ENCODE assay signal across 8 mouse cellular contexts in genomic region chr11:87461780-87462460, GRCm38 (mm10). TPM values are rescaled to one million over a fixed set of nuclear protein-coding genes. Genes with fewer than 3 reads are reported as not detected.
DNase-seq lines count a peak whose midpoint lies in the region; ATAC-seq and TF ChIP-seq lines count a peak whose summit lies in the region.
"Not testable (repeated sequence)": the region's sequence is repeated elsewhere in the genome, so short reads cannot be mapped to it uniquely, and the experiment has no call there.

No protein-coding gene starts in this region.

- peak; percentile 98 for ATAC-seq in forebrain, embryonic 16.5 days
- ATAC-seq in neural tube, embryonic 14.5 days (ENCODE audit: low read depth): peak; percentile 99

- H3K4me3 ChIP-seq in ES-Bruce4 (ENCODE audit: low read depth, low read length): not testable (repeated sequence)
- H3K4me3 ChIP-seq in forebrain, embryonic 16.5 days (replicated peaks; ENCODE audit: low read length): peak overlapping the region; percentile 40
- H3K4me3 ChIP-seq in neural tube, embryonic 14.5 days (ENCODE audit: low read depth, low read length): peak overlapping the region; percentile 22; the same call in 1 of the 2 replicates
- peak overlapping the region; percentile 43 for H3K4me3 ChIP-seq in testis, adult 2 months (ENCODE audit: control insufficient read depth, low read depth, low read length)

- H3K4me2 ChIP-seq in forebrain, embryonic 16.5 days (ENCODE audit: low read length): peak overlapping the region; percentile 59
- peak overlapping the region; percentile 43; the same call in 1 of the 2 replicates for H3K4me2 ChIP-seq in neural tube, embryonic 14.5 days (ENCODE audit: low read depth, low read length)

- peak; percentile 82 to 86 for DNase-seq in cerebellum, adult 18-20 months
- peak; percentile 77 for DNase-seq in heart, postnatal 25 days (ENCODE audit: low spot score)
- peak; percentile 72 to 81 for DNase-seq in layer of hippocampus, adult 18-20 months (ENCODE audit: low spot score in 2 of 2)
- DNase-seq in lung, adult 18-20 months: peak; percentile 90 to 91

- H3K27ac ChIP-seq in ES-Bruce4 (ENCODE audit: insufficient read depth, low read length): peak overlapping the region; percentile 15; the same call in 1 of the 2 replicates
- peak overlapping the region; percentile 15; the same call in 1 of the 2 replicates for H3K27ac ChIP-seq in forebrain, embryonic 16.5 days (ENCODE audit: low read length)
- H3K27ac ChIP-seq in neural tube, embryonic 14.5 days (ENCODE audit: low read depth, low read length): not testable (repeated sequence)
- H3K27ac ChIP-seq in testis, adult 2 months (ENCODE audit: control insufficient read depth, insufficient read depth, low read depth, low read length): peak overlapping the region; percentile 47

- H3K9me3 ChIP-seq in ES-Bruce4 (replicated peaks; ENCODE audit: control insufficient read depth, insufficient read depth, low read length, poor library complexity, severe bottlenecking); forebrain, embryonic 16.5 days (ENCODE audit: control insufficient read depth, low read length); neural tube, embryonic 14.5 days (ENCODE audit: control insufficient read depth, low read length): not testable (repeated sequence)

- TF ChIP-seq POLR2A in ES-Bruce4 (IDR thresholded peaks at IDR 0.05; ENCODE audit: insufficient read depth, low read length): not testable (repeated sequence)
- peak; percentile 20; the same call in 1 of the 2 replicates for TF ChIP-seq POLR2A in testis, adult 2 months (IDR thresholded peaks at IDR 0.05; ENCODE audit: control insufficient read depth, low read depth, low read length)

- TF ChIP-seq CTCF in ES-Bruce4 (IDR thresholded peaks at IDR 0.05; ENCODE audit: low read depth, low read length); testis, adult 2 months (IDR thresholded peaks at IDR 0.05; ENCODE audit: control insufficient read depth, insufficient read depth, insufficient replicate concordance, low read depth, low read length): not testable (repeated sequence)

- not testable (repeated sequence) for H3K36me3 ChIP-seq in ES-Bruce4 (ENCODE audit: control insufficient read depth, insufficient read depth, low read length, poor library complexity, severe bottlenecking); forebrain, embryonic 16.5 days (ENCODE audit: control insufficient read depth, insufficient read depth); neural tube, embryonic 14.5 days (ENCODE audit: control insufficient read depth, insufficient read depth, low read length); testis, adult 2 months (ENCODE audit: control insufficient read depth, insufficient read depth, low read length)

- not testable (repeated sequence) for H3K4me1 ChIP-seq in ES-Bruce4 (ENCODE audit: control insufficient read depth, insufficient read depth, low read length); forebrain, embryonic 16.5 days (replicated peaks; ENCODE audit: control insufficient read depth, insufficient read depth, low read length); neural tube, embryonic 14.5 days (ENCODE audit: control insufficient read depth, insufficient read depth, low read length); testis, adult 2 months (ENCODE audit: control insufficient read depth, insufficient read depth, low read length)

- H3K27me3 ChIP-seq in ES-Bruce4 (ENCODE audit: control insufficient read depth, insufficient read depth, low read length, poor library complexity, severe bottlenecking); forebrain, embryonic 16.5 days (replicated peaks; ENCODE audit: control insufficient read depth, insufficient read depth, low read length); neural tube, embryonic 14.5 days (ENCODE audit: control insufficient read depth, insufficient read depth, low read length); testis, adult 2 months (ENCODE audit: control insufficient read depth, insufficient read depth, low read length): not testable (repeated sequence)

- WGBS in forebrain, embryonic 16.5 days: under 1% methylated on average over 20 of the region's 58 CpGs
- WGBS in neural tube, embryonic 14.5 days: under 1% methylated on average over 24 of the region's 58 CpGs

- intact Hi-C loops in heart, postnatal 25 days (cut with DNase I): not testable (repeated sequence)

- peak overlapping the region; percentile 90 for H3K9ac ChIP-seq in ES-Bruce4 (ENCODE audit: low read depth, poor library complexity, severe bottlenecking)
- H3K9ac ChIP-seq in forebrain, embryonic 16.5 days (replicated peaks; ENCODE audit: low read depth, low read length): peak overlapping the region; percentile 48; the same call in 1 of the 2 replicates
- not testable (repeated sequence) for H3K9ac ChIP-seq in neural tube, embryonic 14.5 days (replicated peaks; ENCODE audit: low read depth, low read length)

- TF ChIP-seq EP300 in ES-Bruce4 (IDR thresholded peaks at IDR 0.05; ENCODE audit: insufficient read depth, low read depth, low read length): not testable (repeated sequence)

RNA-seq across cellular contexts. Expression of gene Tex14, which starts 57.1 kb away (rescaled TPM):
- 15.9 and 17.9 TPM in 2 replicates for polyA plus RNA-seq in ES-Bruce4 (2011; ENCODE audit: insufficient read depth, insufficient read length, low read depth, missing spikeins)
- polyA plus RNA-seq in forebrain, embryonic 16.5 days (2015; fragmentation: Nextera tagmentation; extraction: Ambion mirVana): 0.63 TPM in 1 of 2 replicates, not detected in the other
- under 1 TPM; 0.36 to 0.47 TPM for total RNA-seq in heart, postnatal 25 days (2021)
- total RNA-seq in layer of hippocampus, adult 18-20 months (2021): under 1 TPM; 0.15 to 0.23 TPM
- polyA plus RNA-seq in neural tube, embryonic 14.5 days (2014; fragmentation: Nextera tagmentation; extraction: Ambion mirVana): 0.51 and 0.64 TPM in 2 replicates
- 26.0 and 28.4 TPM in 2 replicates for polyA plus RNA-seq in testis, adult 2 months (2012; rRNA removed)

RNA-seq across cellular contexts. Expression of gene Rad51c, which starts 57.2 kb away (rescaled TPM):
- polyA plus RNA-seq in ES-Bruce4 (2011; ENCODE audit: insufficient read depth, insufficient read length, low read depth, missing spikeins): 30.9 and 31.0 TPM in 2 replicates
- 7.4 and 7.7 TPM in 2 replicates for polyA plus RNA-seq in forebrain, embryonic 16.5 days (2015; fragmentation: Nextera tagmentation; extraction: Ambion mirVana)
- 1 to 10 TPM; 1.6 to 1.7 TPM for total RNA-seq in heart, postnatal 25 days (2021)
- total RNA-seq in layer of hippocampus, adult 18-20 months (2021): 1 to 10 TPM; 4.5 to 4.6 TPM
- polyA plus RNA-seq in neural tube, embryonic 14.5 days (2014; fragmentation: Nextera tagmentation; extraction: Ambion mirVana): 4.9 and 6.0 TPM in 2 replicates
- polyA plus RNA-seq in testis, adult 2 months (2012; rRNA removed): 14.2 and 16.4 TPM in 2 replicates

Comparison
In these comparisons a context has a peak if more than half of its experiments do, and no peak if none do; other contexts are left out.
1. RNA of gene Tex14, which starts 57.1 kb away (polyA plus RNA-seq): 26.0 to 28.4 TPM in testis, adult 2 months and 15.9 to 17.9 TPM in ES-Bruce4; 0.63 TPM in forebrain, embryonic 16.5 days and 0.51 to 0.64 TPM in neural tube, embryonic 14.5 days; every median in the first group is over 10 times any median in the second.
2. Peak in every context shown above with its lines, with median percentiles within 50 percentile points of each other: DNase-seq.